Mouse (Mus musculus): Measurements from ENCODE around the gene D030056L22Rik. TPM values are rescaled to one million over a fixed set of nuclear protein-coding genes. Genes with fewer than 3 reads are reported as not detected.

D030056L22Rik gene
- total and polyA plus RNA-seq, 3 experiments = 20.6 to 76.0 (median 29.2) TPM

DNA sequence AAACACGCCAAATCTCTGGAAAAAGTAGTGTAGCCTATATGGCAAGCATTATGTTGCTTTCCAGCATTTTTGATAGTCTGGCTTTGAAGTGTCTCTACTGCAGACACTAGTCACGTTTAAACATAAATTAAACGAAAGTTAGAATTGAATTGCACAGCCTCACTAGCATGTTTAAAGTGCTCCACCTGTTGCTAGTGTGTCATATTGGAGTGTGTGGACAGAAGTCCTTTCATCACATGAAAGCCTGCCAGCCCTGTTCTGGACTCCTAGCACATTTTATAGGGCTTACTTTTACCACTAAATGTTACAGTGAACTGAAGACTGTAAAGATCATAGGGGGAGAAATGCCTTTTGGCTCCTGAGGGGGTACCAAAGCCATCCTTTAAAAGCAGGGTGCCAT, 40.5 kb upstream of the D030056L22Rik start:
- Histone ChIP-seq H3K9ac (ENCODE audit: insufficient read depth, low read depth) (peak overlapping the region; percentile 93), H3K4me2 (ENCODE audit: insufficient read depth, low read depth, poor library complexity, severe bottlenecking) (peak overlapping the region; percentile 100), H3K9me3 (replicated peaks; ENCODE audit: low read length) (no peaks in the 10 kb centered on the region), H3K27me3 (replicated peaks) (no peaks in the 10 kb centered on the region), H3K4me1 (ENCODE audit: control insufficient read depth in 1 of 2, insufficient read depth in 2 of 2) (peaks cover 7 to 43% of the 10 kb centered on the region in 2 experiments; a peak in 3 of 4 replicates), H3K4me3 (replicated peaks in 1 of 3; ENCODE audit: low read depth in 2 of 3, low read length in 2 of 3, poor library complexity in 1 of 3) (peak overlapping the region; percentile 61 to 99 (median 93)), H3K36me3 (replicated peaks in 1 of 2; ENCODE audit: control insufficient read depth in 1 of 2, insufficient read depth in 1 of 2, low read length in 1 of 2) (peaks cover 4 to 21% of the 10 kb centered on the region in 2 experiments), H3K27ac (ENCODE audit: insufficient read depth, low read depth) (no peak overlapping the region), H3K79me2 (replicated peaks; ENCODE audit: control insufficient read depth, extremely low read depth, insufficient read depth, poor library complexity, severe bottlenecking) (peaks cover 52% of the 10 kb centered on the region)
- dilution Hi-C loops (cut with MboI; ENCODE audit: extremely low pct_ligation_motif_present, extremely low pct_unique_long_range_greater_than_20kb, low sequenced_read_pairs) (no loop called here), in situ Hi-C loops (cut with MboI; ENCODE audit: low pct_ligation_motif_present, low pct_unique_long_range_greater_than_20kb, low sequenced_read_pairs) (no loop called here)
- TF ChIP-seq ETS1 (conservative IDR thresholded peaks at IDR 0.05; ENCODE audit: low read depth, low read length) (no peak), SMC3 (IDR thresholded peaks at IDR 0.05; ENCODE audit: low read depth, low read length) (0 out of 2 replicates have a peak, but pooled peaks have one; percentile 5), BHLHE40 (IDR thresholded peaks at IDR 0.05; ENCODE audit: low read depth, low read length) (peak; percentile 71), RAD21 (IDR thresholded peaks at IDR 0.05; ENCODE audit: low read depth, low read length) (peak; percentile 6), CTCF (conservative IDR thresholded peaks at IDR 0.05 in 1 of 2, IDR thresholded peaks at IDR 0.05 in 1 of 2; ENCODE audit: low read depth in 2 of 2, low read length in 2 of 2) (peak in 1 of 2 experiments; percentile 19; a peak in 1 of 4 replicates), EP300 (IDR thresholded peaks at IDR 0.05; ENCODE audit: low read length) (no peak)
- DNase-seq (ENCODE audit: extremely low read depth) = no peak

DNA sequence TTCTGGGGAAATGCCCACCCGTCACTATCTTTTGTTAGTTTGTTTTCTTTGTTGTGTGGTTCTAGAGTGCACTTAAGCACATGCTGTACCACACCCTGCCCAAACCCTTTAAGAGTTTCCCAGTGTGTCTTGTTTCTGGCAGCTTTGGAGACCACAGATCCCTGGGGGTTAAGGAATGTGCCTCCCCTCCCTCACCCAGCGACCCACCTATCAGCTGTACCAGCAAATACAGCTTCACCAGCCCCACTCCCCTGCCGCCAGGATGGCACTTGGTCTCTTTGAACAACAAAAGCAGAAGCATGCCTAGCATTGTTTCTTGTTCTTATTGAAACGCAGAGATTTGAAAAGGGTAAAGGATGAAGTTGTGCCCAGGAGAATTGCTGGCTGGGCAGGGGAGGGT, 39.9 kb upstream of the D030056L22Rik start:
- Histone ChIP-seq H3K4me3 (replicated peaks in 1 of 3; ENCODE audit: low read depth in 2 of 3, low read length in 2 of 3, poor library complexity in 1 of 3) (peak overlapping the region; percentile 61 to 99 (median 93)), H3K79me2 (replicated peaks; ENCODE audit: control insufficient read depth, extremely low read depth, insufficient read depth, poor library complexity, severe bottlenecking) (peaks cover 52% of the 10 kb centered on the region), H3K9ac (ENCODE audit: insufficient read depth, low read depth) (peak overlapping the region; percentile 93; the same call in 1 of the 2 replicates), H3K4me1 (ENCODE audit: control insufficient read depth in 1 of 2, insufficient read depth in 2 of 2) (peaks cover 7 to 43% of the 10 kb centered on the region in 2 experiments; a peak in 3 of 4 replicates), H3K36me3 (replicated peaks in 1 of 2; ENCODE audit: control insufficient read depth in 1 of 2, insufficient read depth in 1 of 2, low read length in 1 of 2) (peaks cover 4 to 24% of the 10 kb centered on the region in 2 experiments), H3K27me3 (replicated peaks) (no peaks in the 10 kb centered on the region), H3K9me3 (replicated peaks; ENCODE audit: low read length) (no peaks in the 10 kb centered on the region), H3K27ac (ENCODE audit: insufficient read depth, low read depth) (no peak overlapping the region), H3K4me2 (ENCODE audit: insufficient read depth, low read depth, poor library complexity, severe bottlenecking) (peak overlapping the region; percentile 100)
- TF ChIP-seq MXI1 (IDR thresholded peaks at IDR 0.05; ENCODE audit: low read depth, low read length) (no peak), CHD1 (IDR thresholded peaks at IDR 0.05; ENCODE audit: low read depth, low read length) (no peak), NELFE (IDR thresholded peaks at IDR 0.05; ENCODE audit: low read depth, low read length) (no peak), POLR2AphosphoS2 (IDR thresholded peaks at IDR 0.05; ENCODE audit: low read depth, low read length) (no peak)
- dilution Hi-C loops (cut with MboI; ENCODE audit: extremely low pct_ligation_motif_present, extremely low pct_unique_long_range_greater_than_20kb, low sequenced_read_pairs) (no loop called here), in situ Hi-C loops (cut with MboI; ENCODE audit: low pct_ligation_motif_present, low pct_unique_long_range_greater_than_20kb, low sequenced_read_pairs) (no loop called here)
- DNase-seq (ENCODE audit: extremely low read depth) = no peak

DNA sequence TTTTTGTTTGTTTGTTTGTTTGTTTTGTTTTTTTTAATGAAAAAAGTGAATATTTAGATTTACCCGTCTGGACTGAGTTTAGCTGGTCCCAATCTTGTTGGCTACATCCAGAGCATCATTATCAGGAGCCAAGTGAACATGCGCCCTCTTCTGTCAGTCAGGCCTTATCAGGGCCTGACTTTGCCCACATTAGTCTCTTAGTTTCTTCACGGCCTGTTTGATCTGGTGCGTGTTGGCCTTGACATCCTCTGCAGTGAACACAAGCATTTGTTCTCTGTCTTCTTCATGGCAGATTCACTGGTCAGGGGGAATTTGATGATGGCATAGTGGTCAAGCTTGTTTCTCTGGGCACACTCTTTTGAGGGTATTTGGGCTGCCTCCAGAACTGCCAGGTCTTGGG, 30.9 kb upstream of the D030056L22Rik start:
- no peak for DNase-seq (ENCODE audit: extremely low read depth)
- Histone ChIP-seq H3K27me3 (replicated peaks) (no peaks in the 10 kb centered on the region), H3K4me1 (ENCODE audit: control insufficient read depth in 1 of 2, insufficient read depth in 2 of 2) (no peaks in the 10 kb centered on the region), H3K4me3 (replicated peaks in 1 of 3; ENCODE audit: low read depth in 2 of 3, low read length in 2 of 3, poor library complexity in 1 of 3) (no peak overlapping the region), H3K79me2 (replicated peaks; ENCODE audit: control insufficient read depth, extremely low read depth, insufficient read depth, poor library complexity, severe bottlenecking) (peaks cover 3% of the 10 kb centered on the region; the same call in 1 of the 2 replicates), H3K4me2 (ENCODE audit: insufficient read depth, low read depth, poor library complexity, severe bottlenecking) (no peak overlapping the region), H3K9ac (ENCODE audit: insufficient read depth, low read depth) (no peak overlapping the region), H3K27ac (ENCODE audit: insufficient read depth, low read depth) (no peak overlapping the region), H3K36me3 (replicated peaks in 1 of 2; ENCODE audit: control insufficient read depth in 1 of 2, insufficient read depth in 1 of 2, low read length in 1 of 2) (peaks cover 21 to 52% of the 10 kb centered on the region in 2 experiments), H3K9me3 (replicated peaks; ENCODE audit: low read length) (no peaks in the 10 kb centered on the region)
- dilution Hi-C loops (cut with MboI; ENCODE audit: extremely low pct_ligation_motif_present, extremely low pct_unique_long_range_greater_than_20kb, low sequenced_read_pairs) = no loop called here
- TF ChIP-seq MAZ (IDR thresholded peaks at IDR 0.05; ENCODE audit: low read depth, low read length) (no peak), ZMIZ1 (IDR thresholded peaks at IDR 0.05; ENCODE audit: low read depth, low read length) (no peak), POLR2A (IDR thresholded peaks at IDR 0.05; ENCODE audit: low read depth, low read length) (no peak), KAT2A (IDR thresholded peaks at IDR 0.05; ENCODE audit: insufficient replicate concordance, low read length) (no peak), SMC3 (IDR thresholded peaks at IDR 0.05; ENCODE audit: low read depth, low read length) (peak; percentile 20; the same call in 1 of the 2 replicates), CTCF (conservative IDR thresholded peaks at IDR 0.05 in 1 of 2, IDR thresholded peaks at IDR 0.05 in 1 of 2; ENCODE audit: low read depth in 2 of 2, low read length in 2 of 2) (peak in 1 of 2 experiments; percentile 45; a peak in 2 of 4 replicates), RAD21 (IDR thresholded peaks at IDR 0.05; ENCODE audit: low read depth, low read length) (peak; percentile 26), USF1 (IDR thresholded peaks at IDR 0.05; ENCODE audit: low read depth, low read length) (no peak), USF2 (conservative IDR thresholded peaks at IDR 0.05; ENCODE audit: low read depth, low read length) (no peak), ELF1 (IDR thresholded peaks at IDR 0.05; ENCODE audit: low read depth, low read length) (no peak), ZKSCAN1 (IDR thresholded peaks at IDR 0.05; ENCODE audit: borderline replicate concordance, low read depth, low read length) (no peak), SIN3A (IDR thresholded peaks at IDR 0.05; ENCODE audit: low read length) (no peak), TCF12 (IDR thresholded peaks at IDR 0.05; ENCODE audit: low read depth, low read length) (no peak), MXI1 (IDR thresholded peaks at IDR 0.05; ENCODE audit: low read depth, low read length) (no peak)
- in situ Hi-C loops (cut with MboI; ENCODE audit: low pct_ligation_motif_present, low pct_unique_long_range_greater_than_20kb, low sequenced_read_pairs) = no loop called here

All from CH12.LX (cell line).